Mouse (Mus musculus) heart, embryonic 14.5 days (tissue): ENCODE results near the gene Mroh3. TPM values are rescaled to one million over a fixed set of nuclear protein-coding genes. Genes with fewer than 3 reads are reported as not detected.

ENCODE experiments used
- ATAC-seq: fragments of 200-750 bp; cut with Nextera tagmentation; 2 replicates; pipeline ENCODE4 v1.8.0; 2017; ENCODE audit warnings: low read depth, moderate TSS enrichment; ENCODE audit not compliant: insufficient number of reproducible peaks, insufficient read depth, low FRiP score
- H3K27ac ChIP-seq, 2 experiments: fragments of 200-500 bp in 1 of 2; fragments of 300-500 bp in 1 of 2; sonication (generic) in 1 of 2; replicated peaks in 1 of 2; 2 replicates each; pipeline ENCODE4 v1.5.1; 2012 to 2014; ENCODE audit warnings: low read depth in 2 of 2, low read length in 2 of 2, control low read depth in 1 of 2, mild to moderate bottlenecking in 1 of 2, mixed read lengths in 1 of 2; ENCODE audit not compliant: control insufficient read depth in 1 of 2, insufficient read depth in 1 of 2
- H3K27me3 ChIP-seq: fragments of 300-500 bp; sonication (generic); 2 replicates; pipeline ENCODE4 v1.6.1; 2014; ENCODE audit warnings: mild to moderate bottlenecking, low read length, control low read depth; ENCODE audit not compliant: control insufficient read depth, insufficient read depth
- H3K36me3 ChIP-seq: fragments of 300-500 bp; sonication (generic); 2 replicates; pipeline ENCODE4 v1.6.1; 2014; ENCODE audit warnings: mild to moderate bottlenecking, control low read depth, low read length, mixed read lengths; ENCODE audit not compliant: control insufficient read depth, insufficient read depth
- H3K4me1 ChIP-seq, 2 experiments: fragments of 200-500 bp in 1 of 2; fragments of 300-500 bp in 1 of 2; sonication (generic) in 1 of 2; 2 replicates each; pipeline ENCODE4 v1.6.1; 2012 to 2014; ENCODE audit warnings: low read length in 2 of 2, control low read depth in 1 of 2, mixed read lengths in 1 of 2; ENCODE audit not compliant: control insufficient read depth in 2 of 2, insufficient read depth in 2 of 2
- H3K4me2 ChIP-seq: fragments of 300-500 bp; sonication (generic); 2 replicates; pipeline ENCODE4 v1.6.1; 2014; ENCODE audit warnings: mild to moderate bottlenecking, low read length
- H3K4me3 ChIP-seq, 2 experiments: fragments of 200-500 bp in 1 of 2; fragments of 300-500 bp in 1 of 2; sonication (generic) in 1 of 2; 2 replicates each; pipeline ENCODE4 v1.5.1; 2012 to 2014; ENCODE audit warnings: low read length in 2 of 2, mild to moderate bottlenecking in 2 of 2, control low read depth in 1 of 2, low read depth in 1 of 2, moderate library complexity in 1 of 2; ENCODE audit not compliant: control insufficient read depth in 1 of 2, insufficient read depth in 1 of 2
- H3K9ac ChIP-seq: fragments of 300-500 bp; sonication (generic); 2 replicates; pipeline ENCODE4 v1.6.1; 2014; ENCODE audit warnings: mild to moderate bottlenecking, low read length
- H3K9me3 ChIP-seq: fragments of 300-500 bp; sonication (generic); 2 replicates; pipeline ENCODE4 v1.6.1; 2016; ENCODE audit warnings: low read length, control low read depth; ENCODE audit not compliant: control insufficient read depth
- WGBS: fragments of 180-500 bp; shearing (Covaris S2); extraction: QIAGEN DNeasy Blood & Tissue Kit; methylation state at CpG from one replicate; pipeline ENCODE4 v1.1.7; 2014; 5-methylcytosine and 5-hydroxymethylcytosine counted together
- polyA plus RNA-seq: library from polyadenylated mRNA; unstranded; fragments of >200 nt; fragmentation: Nextera tagmentation; extraction: Ambion mirVana; gene quantifications from 2 replicates; pipeline ENCODE4 v1.2.1, GENCODE M21; 2014

The Mroh3 gene
- polyA plus RNA-seq, 1 experiment from 2014 or later: not detected

GRCm38 (mm10) chr1:136138191-136138830 lies 74.3 kb downstream of the Mroh3 start:
- Histone ChIP-seq H3K36me3 (no peaks in the 10 kb centered on the region), H3K4me1 (peaks cover 59 to 65% of the 10 kb centered on the region in 2 experiments), H3K9me3 (no peaks in the 10 kb centered on the region), H3K4me3 (no peak overlapping the region), H3K27ac (peak overlapping the region; percentile 69 to 79), H3K9ac (peak overlapping the region; percentile 45; the same call in 1 of the 2 replicates), H3K27me3 (no peaks in the 10 kb centered on the region), H3K4me2 (peak overlapping the region; percentile 29)
- ATAC-seq: no peak
- 13% methylated on average over 10 of the region's 10 CpGs for WGBS

GRCm38 (mm10) chr1:136137575-136137974 lies 75.1 kb downstream of the Mroh3 start:
- H3K4me2 ChIP-seq: peak overlapping the region; percentile 29
- H3K36me3 ChIP-seq: no peaks in the 10 kb centered on the region
- peak overlapping the region; percentile 45; the same call in 1 of the 2 replicates for H3K9ac ChIP-seq
- no peak for ATAC-seq
- H3K27ac ChIP-seq: peak overlapping the region; percentile 14 to 69; a peak in 2 of 4 replicates
- H3K4me1 ChIP-seq: peaks cover 62 to 73% of the 10 kb centered on the region in 2 experiments
- H3K27me3 ChIP-seq: no peaks in the 10 kb centered on the region; the same call in 1 of the 2 replicates
- no peak overlapping the region for H3K4me3 ChIP-seq
- 0% methylated on average over 4 of the region's 4 CpGs for WGBS
- H3K9me3 ChIP-seq: no peaks in the 10 kb centered on the region

GRCm38 (mm10) chr1:136137071-136137531 lies 75.5 kb downstream of the Mroh3 start:
- Histone ChIP-seq H3K4me1 (peaks cover 59 to 74% of the 10 kb centered on the region in 2 experiments), H3K9ac (0 out of 2 replicates have a peak overlapping the region, but pooled peaks have one; percentile 26), H3K4me3 (no peak overlapping the region), H3K9me3 (no peaks in the 10 kb centered on the region), H3K4me2 (no peak overlapping the region), H3K27me3 (no peaks in the 10 kb centered on the region; the same call in 1 of the 2 replicates), H3K27ac (0 out of 4 replicates have a peak overlapping the region, but pooled peaks of 1 of the 2 experiments have one; percentile 14), H3K36me3 (no peaks in the 10 kb centered on the region)
- WGBS: 34% methylated on average over 7 of the region's 7 CpGs
- no peak for ATAC-seq

GRCm38 (mm10) chr1:136136547-136136946 lies 76.1 kb downstream of the Mroh3 start:
- 0 out of 2 replicates have a peak overlapping the region, but pooled peaks have one; percentile 19 for H3K9ac ChIP-seq
- no peaks in the 10 kb centered on the region; the same call in 1 of the 2 replicates for H3K27me3 ChIP-seq
- no peaks in the 10 kb centered on the region for H3K36me3 ChIP-seq
- H3K27ac ChIP-seq: no peak overlapping the region
- peaks cover 62 to 74% of the 10 kb centered on the region in 2 experiments for H3K4me1 ChIP-seq
- 51% methylated on average over 4 of the region's 4 CpGs for WGBS
- H3K4me2 ChIP-seq: no peak overlapping the region
- ATAC-seq: no peak
- no peaks in the 10 kb centered on the region for H3K9me3 ChIP-seq
- no peak overlapping the region for H3K4me3 ChIP-seq

GRCm38 (mm10) chr1:136135777-136136444 lies 76.7 kb downstream of the Mroh3 start:
- no peak overlapping the region for H3K27ac ChIP-seq
- 84% methylated on average over 6 of the region's 6 CpGs for WGBS
- no peaks in the 10 kb centered on the region for H3K9me3 ChIP-seq
- H3K27me3 ChIP-seq: no peaks in the 10 kb centered on the region; the same call in 1 of the 2 replicates
- H3K4me1 ChIP-seq: peaks cover 62 to 74% of the 10 kb centered on the region in 2 experiments
- ATAC-seq: no peak
- no peak overlapping the region for H3K4me3 ChIP-seq
- no peaks in the 10 kb centered on the region for H3K36me3 ChIP-seq
- H3K9ac ChIP-seq: peak overlapping the region; percentile 19; the same call in 1 of the 2 replicates
- no peak overlapping the region for H3K4me2 ChIP-seq

GRCm38 (mm10) chr1:136135046-136135445 lies 77.6 kb downstream of the Mroh3 start:
- H3K4me1 ChIP-seq: peaks cover 64 to 82% of the 10 kb centered on the region in 2 experiments
- H3K9me3 ChIP-seq: no peaks in the 10 kb centered on the region
- no peak overlapping the region for H3K4me2 ChIP-seq
- peaks cover 3% of the 10 kb centered on the region; the same call in 1 of the 2 replicates for H3K27me3 ChIP-seq
- no peak overlapping the region for H3K4me3 ChIP-seq
- no peak overlapping the region for H3K27ac ChIP-seq
- H3K9ac ChIP-seq: no peak overlapping the region
- H3K36me3 ChIP-seq: no peaks in the 10 kb centered on the region
- 62% methylated on average over 1 of the region's 1 CpGs for WGBS
- no peak for ATAC-seq

GRCm38 (mm10) chr1:136134547-136134946 lies 78.1 kb downstream of the Mroh3 start:
- Histone ChIP-seq H3K36me3 (no peaks in the 10 kb centered on the region), H3K27me3 (peaks cover 3% of the 10 kb centered on the region; the same call in 1 of the 2 replicates), H3K9me3 (no peaks in the 10 kb centered on the region), H3K4me3 (no peak overlapping the region), H3K27ac (no peak overlapping the region), H3K9ac (no peak overlapping the region), H3K4me1 (peaks cover 65 to 79% of the 10 kb centered on the region in 2 experiments), H3K4me2 (no peak overlapping the region)
- no peak for ATAC-seq
- 51% methylated on average over 2 of the region's 2 CpGs for WGBS
